Mouse (Mus musculus) cerebellum, adult (tissue): Measurements from ENCODE around the gene Pate2.
A peak's percentile ranks its signal among the peaks of the same experiment; 100 is the strongest.

Experiments used
- ATAC-seq: cut with Nextera tagmentation; 2 replicates; pipeline ENCODE4 v1.9.2; 2017; ENCODE audit warnings: mild to moderate bottlenecking, moderate library complexity, mixed read lengths; ENCODE audit not compliant: insufficient number of reproducible peaks, low FRiP score, low TSS enrichment

The Pate2 gene

DNA sequence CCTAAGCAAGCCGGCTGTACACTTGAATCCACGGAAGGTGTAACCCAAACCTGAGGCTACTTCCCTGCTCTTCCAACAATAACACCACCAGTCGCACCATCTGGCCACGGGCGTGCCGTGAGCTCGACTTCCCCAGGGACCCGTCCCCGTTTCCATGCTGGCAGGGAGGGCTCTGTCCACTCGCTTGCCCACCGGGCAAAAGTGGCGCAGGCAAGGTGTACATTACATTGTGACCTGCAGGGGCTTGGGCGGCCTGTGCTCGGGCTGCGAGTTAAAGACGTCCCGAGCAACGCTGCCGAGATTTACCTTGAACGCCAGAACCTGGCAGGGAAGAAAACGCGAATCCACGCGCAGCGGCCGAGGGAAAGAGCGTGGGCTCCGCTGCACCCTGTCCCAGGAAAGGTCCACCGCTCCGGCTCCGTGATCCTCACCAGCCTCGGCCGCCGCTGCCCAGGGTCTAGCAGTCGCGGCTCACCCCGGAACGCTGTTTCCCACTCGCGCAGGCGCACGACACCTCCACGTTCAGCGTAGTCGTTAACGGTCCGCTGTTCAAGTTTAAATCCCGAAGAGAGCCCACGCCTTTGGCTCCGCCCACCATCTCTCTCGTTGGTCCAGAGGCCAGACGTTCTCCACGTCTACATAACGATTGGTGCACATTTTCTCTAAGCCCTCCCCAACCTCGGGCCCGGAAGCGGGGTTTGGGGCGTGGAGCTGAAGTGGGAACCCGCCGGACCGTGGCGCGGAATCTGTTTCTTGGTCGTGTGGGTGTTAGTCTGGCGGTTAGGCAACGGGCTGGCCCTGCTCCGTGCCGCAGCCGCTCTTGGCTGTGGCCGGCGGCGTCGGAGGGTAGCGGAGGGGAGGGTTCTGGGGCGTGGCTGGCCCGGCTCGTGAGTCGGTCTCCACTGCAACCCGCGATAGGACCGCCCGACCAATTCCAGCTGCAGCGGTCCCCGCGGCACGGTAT is at the start of gene Pate2, which contains the start of gene Hyls1:
Gene Pate2, plus strand, starts transcription at position 714 of the 964 bp plus-strand sequence.
Gene Hyls1, minus strand, starts transcription at position 828 of the 964 bp plus-strand sequence.
- peak; percentile 100 for ATAC-seq

- ATAC-seq = no peak
Measured at GRCm38 (mm10) chr9:35520631-35521348, 49.3 kb upstream of the Pate2 start.

GRCm38 (mm10) chr9:35522241-35522640 is 47.8 kb upstream of the Pate2 start:
- no peak for ATAC-seq

GRCm38 (mm10) chr9:35522821-35523515 is 47.1 kb upstream of the Pate2 start:
- ATAC-seq = no peak

DNA sequence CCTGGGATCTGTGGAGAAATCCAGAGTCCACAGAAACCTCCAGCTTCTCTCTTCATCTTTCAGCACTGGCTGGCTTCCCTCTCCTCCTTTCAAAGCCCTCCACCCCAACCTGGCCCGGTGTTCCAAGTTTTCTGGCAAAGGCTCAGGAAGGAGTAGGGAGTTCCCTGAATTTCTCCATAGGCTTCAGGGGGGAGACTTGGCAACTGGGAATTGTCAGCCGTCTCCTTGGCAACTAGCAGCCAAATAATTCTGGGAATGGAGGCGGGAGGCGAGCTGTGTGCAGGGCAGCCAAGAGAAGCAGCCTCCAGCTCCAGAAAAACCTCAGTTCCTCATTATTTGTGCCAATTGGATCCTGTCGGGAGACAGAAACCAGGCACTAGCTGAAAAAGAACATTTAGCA is 46.5 kb upstream of the Pate2 start:
- ATAC-seq = peak; percentile 70; the same call in 1 of the 2 replicates

DNA sequence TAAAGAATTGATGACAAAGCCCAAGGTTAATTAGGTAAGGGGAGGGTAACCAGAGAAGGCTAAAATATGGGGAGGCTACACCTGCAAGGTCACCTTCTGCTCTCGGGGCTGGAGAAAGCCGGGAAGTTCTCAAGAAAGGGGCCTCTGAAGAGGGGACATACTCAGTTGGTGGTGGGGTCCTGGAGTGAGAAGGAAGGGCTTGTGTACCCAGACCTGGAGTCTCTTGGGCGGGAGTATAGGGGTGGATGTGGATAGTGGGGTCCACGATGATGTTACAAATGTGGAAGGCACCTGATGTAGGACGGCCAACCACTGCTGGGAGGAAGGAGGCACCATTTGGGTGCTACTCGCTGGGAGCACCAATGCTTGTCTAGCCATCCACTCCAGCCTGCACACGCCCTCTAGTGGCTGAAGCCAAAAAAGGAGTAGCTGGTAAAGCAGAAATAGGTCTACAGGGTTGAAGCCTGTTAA is 46.1 kb upstream of the Pate2 start:
- peak; percentile 79 for ATAC-seq

DNA sequence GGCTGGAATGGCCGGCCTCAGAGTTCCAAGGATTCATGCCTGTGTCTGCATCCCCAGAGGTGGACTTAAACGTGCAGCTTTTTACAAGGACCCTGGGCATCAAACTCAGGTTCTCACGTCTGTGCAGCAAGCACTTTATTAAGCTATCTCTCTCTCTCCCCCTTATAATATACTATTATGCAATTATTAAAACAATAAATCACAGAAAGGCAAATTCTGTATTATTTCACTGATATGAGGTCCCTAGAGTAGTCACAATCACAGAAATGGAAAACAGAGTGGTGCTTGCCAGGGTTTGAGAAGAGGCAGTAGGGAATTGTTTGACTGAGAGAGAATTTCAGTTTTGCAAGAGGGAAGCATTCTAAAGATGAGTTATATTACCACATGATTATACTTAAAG is 40.9 kb upstream of the Pate2 start:
- no peak for ATAC-seq

- no peak for ATAC-seq
Measured at GRCm38 (mm10) chr9:35529796-35530195, 40.3 kb upstream of the Pate2 start.

GRCm38 (mm10) chr9:35533266-35533665 is 36.8 kb upstream of the Pate2 start:
- ATAC-seq = no peak

DNA sequence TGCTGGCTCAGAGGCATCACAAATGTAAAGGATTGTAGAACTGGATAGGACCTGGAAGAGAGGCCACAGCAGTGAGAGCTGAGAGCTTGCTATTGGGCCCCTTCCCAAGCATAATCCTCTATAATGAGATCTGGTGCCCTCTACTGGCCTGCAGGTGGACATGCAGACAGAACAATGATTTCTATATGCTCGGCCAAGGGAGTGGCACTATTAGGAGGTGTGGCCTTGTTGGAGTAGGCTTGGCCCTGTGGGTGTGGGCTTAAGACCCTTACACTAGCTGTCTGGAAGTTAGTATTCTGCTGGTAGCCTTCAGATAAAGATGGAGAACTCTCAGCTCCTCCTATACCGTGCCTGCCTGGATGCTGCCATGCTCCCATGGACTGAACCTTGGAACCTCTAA is 35.0 kb upstream of the Pate2 start:
- ATAC-seq = peak; percentile 72; the same call in 1 of the 2 replicates

GRCm38 (mm10) chr9:35535876-35536275 is 34.2 kb upstream of the Pate2 start:
- no peak for ATAC-seq

DNA sequence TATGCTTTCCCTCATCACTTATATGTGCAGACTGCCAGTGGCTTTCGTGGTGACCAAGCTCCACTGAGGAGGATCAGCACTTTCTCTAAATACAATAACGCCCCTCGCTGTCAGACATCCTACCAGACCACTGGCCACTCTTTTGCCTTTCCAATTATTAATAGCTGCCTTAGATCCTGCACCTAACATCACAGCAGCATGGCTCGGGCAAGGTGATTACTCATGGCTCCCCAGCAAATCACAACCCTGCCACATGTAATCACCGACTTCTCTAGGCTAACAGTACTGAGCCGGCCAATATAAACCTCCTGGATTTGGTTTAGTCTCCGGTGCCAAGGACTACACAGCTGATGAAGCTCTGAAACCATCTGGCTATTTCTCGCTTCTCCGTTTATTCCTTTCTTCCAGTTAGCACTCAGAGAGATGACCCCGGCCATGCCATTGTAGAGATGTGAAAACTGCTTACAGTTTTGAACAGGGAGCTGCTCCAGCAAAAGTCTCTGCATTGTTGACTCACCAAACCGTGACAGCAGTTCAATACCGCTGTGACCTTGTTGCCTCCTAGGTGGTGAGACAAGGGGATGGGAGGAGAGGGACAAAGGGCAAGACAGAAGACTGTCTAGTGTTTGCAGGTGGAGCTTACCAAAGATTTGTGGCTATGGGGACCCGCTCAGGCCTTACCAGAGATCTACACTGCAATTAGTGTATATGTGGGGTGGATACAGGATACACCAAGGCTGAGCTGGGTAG is 30.9 kb upstream of the Pate2 start:
- no peak for ATAC-seq

- ATAC-seq = no peak
Measured at GRCm38 (mm10) chr9:35541024-35541423, 29.1 kb upstream of the Pate2 start.

DNA sequence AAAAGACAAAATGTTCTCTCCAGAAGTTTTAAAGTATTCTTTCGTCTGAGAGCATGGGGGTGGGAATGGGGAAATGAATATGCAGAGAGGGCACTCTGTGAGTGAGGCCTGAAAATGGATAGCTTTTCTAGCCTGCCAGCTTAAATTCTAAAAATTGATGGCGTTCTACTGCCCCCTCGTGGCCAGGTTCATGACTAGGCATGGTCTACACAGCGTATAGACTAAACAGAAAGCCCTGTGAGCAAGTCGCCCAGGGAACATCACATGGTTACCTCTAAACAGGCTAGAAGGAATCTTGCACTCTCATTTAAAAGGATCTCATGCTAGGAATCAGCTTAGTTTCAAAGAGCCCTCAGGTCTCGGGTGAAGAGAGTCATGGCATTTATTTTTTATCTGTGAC is 28.6 kb upstream of the Pate2 start:
- ATAC-seq = peak; percentile 74

DNA sequence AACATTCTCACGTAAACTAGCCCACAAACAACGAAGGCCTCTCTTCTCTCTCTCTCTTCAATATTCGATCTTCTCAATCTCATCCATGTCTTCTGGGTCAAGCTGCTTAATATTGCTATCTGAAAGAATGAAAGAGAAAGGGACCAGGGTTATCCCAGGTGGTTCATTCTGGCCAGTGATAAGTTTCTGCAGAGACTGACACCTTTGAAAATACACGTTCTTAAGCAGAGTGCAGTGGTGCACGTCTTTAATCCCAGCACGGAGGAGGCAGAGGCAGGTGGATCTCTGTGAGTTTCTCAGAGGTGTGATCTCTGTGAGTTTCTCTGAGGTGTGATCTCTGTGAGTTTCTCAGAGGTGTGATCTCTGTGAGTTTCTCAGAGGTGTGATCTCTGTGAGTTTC is 28.1 kb upstream of the Pate2 start:
- no peak for ATAC-seq

DNA sequence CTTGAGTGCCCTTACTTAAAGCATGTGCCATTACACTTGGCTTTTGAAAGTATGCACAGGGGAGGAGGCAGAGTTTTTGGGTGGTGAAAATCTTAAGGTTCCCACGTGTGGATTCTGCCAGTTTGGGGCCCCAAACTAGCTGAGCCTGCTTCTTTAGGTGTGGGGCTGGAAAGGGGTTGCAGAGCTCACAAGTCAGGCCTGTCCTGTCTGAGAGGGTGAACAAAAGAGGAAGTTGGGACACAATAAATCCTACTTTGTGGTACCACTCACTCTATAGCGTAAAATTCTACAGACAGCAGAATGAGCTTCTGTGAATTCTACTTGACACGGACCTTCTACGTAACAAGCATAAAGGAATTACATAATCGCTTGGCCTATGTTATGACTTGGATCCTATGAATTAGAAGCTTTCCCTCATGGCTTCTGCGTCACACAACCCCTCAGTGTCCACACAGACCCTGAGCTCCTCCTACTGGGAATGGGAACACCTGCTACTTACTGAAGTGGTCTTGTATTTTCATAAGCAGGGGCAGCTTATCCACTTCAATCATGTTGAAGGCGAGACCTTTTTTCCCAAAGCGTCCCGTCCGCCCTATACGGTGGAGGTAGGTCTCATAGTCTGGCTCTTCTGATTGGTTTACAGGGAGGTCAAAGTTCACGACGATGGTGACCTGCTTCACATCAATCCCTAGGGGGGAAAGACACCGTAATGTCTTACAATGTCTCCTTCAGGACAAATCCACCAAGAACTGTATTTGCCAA is 26.8 kb upstream of the Pate2 start:
- ATAC-seq = no peak

DNA sequence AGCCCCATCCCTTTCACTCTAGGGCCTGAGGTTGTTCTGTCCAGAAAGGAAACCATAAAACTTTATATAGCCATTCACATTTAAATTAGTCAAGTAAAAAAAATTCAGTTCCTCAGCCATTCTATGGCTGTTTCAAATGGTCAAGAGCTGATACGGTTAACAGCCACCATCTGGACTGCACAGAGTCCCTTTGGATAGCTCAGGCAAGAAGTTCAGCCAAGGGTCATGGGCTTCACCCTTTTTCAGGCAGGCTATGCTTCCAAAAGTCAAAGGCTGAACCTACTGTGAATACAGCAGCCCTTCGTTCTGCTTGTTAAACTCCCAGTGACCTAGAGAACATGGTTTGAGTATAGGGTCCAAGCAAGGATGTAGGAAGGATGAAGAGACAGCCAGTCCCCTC is 25.4 kb upstream of the Pate2 start:
- ATAC-seq = no peak

DNA sequence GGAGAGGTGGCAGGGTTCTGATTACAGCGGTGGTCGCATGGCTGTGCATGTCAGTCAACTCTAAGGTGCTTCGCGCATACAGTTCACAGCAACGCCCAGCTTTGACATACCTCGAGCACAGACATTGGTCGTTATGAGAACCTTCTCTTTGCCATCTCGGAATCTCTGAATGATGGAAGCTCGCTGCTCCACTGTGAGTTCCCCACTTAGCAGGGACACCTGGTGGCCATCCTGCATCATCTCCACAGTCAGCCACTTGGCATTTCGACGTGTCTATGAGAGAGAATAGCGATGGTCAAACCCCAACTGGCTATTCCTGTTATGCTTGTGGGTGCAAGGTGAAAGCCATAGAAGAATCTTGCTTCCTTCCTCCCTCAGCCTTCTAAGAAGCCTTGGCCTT is 24.4 kb upstream of the Pate2 start:
- ATAC-seq = no peak

DNA sequence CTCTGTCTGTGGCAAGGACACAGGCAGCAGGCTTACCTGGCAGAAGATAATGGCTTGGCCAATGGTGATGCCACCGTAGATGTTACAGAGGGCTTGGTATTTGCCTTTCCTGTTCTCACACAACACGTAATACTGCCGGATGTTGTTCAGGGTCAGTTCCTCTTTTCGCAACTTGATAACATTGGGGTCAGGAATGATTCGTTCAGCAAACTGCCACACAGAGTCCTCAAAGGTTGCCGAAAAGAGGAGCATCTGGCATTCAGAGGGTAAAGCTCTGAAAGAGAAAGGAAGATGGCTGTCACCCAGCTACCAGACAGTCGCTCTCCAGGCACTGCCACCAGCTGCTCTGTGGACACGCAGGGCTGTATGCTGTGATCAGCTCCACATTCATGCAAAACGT is 23.3 kb upstream of the Pate2 start:
- no peak for ATAC-seq
